Mouse (Mus musculus) cerebellum, adult 2 months (tissue): Measurements from ENCODE around the gene Lgals4.

Source experiments
- CTCF ChIP-seq: fragments of 200-500 bp; IDR thresholded peaks from 2 replicates; pipeline ENCODE4 v1.5.1; 2011; ENCODE audit warnings: low read depth, mild to moderate bottlenecking, control low read depth, low read length, moderate library complexity, borderline replicate concordance; ENCODE audit not compliant: insufficient read depth
- POLR2A ChIP-seq: fragments of 200-500 bp; IDR thresholded peaks from 2 replicates; pipeline ENCODE4 v1.6.1; 2011; ENCODE audit warnings: low read length, control low read depth, borderline replicate concordance; ENCODE audit not compliant: insufficient read depth

- TF ChIP-seq CTCF (no peak), POLR2A (no peak)
Observed at GRCm38 (mm10) chr7:28802846-28803588, 30.6 kb upstream of the Lgals4 start.
